Mouse (Mus musculus) heart, embryonic 14.5 days (tissue): ENCODE data around the gene Masp2. TPM values are rescaled to one million over a fixed set of nuclear protein-coding genes. Genes with fewer than 3 reads are reported as not detected.

ENCODE experiments used
- ATAC-seq: fragments of 200-750 bp; cut with Nextera tagmentation; 2 replicates; pipeline ENCODE4 v1.8.0; 2017; ENCODE audit warnings: low read depth, moderate TSS enrichment; ENCODE audit not compliant: insufficient number of reproducible peaks, insufficient read depth, low FRiP score
- H3K27ac ChIP-seq, 2 experiments: fragments of 200-500 bp in 1 of 2; fragments of 300-500 bp in 1 of 2; sonication (generic) in 1 of 2; replicated peaks in 1 of 2; 2 replicates each; pipeline ENCODE4 v1.5.1; 2012 to 2014; ENCODE audit warnings: low read depth in 2 of 2, low read length in 2 of 2, control low read depth in 1 of 2, mild to moderate bottlenecking in 1 of 2, mixed read lengths in 1 of 2; ENCODE audit not compliant: control insufficient read depth in 1 of 2, insufficient read depth in 1 of 2
- H3K27me3 ChIP-seq: fragments of 300-500 bp; sonication (generic); 2 replicates; pipeline ENCODE4 v1.6.1; 2014; ENCODE audit warnings: mild to moderate bottlenecking, low read length, control low read depth; ENCODE audit not compliant: control insufficient read depth, insufficient read depth
- H3K36me3 ChIP-seq: fragments of 300-500 bp; sonication (generic); 2 replicates; pipeline ENCODE4 v1.6.1; 2014; ENCODE audit warnings: mild to moderate bottlenecking, control low read depth, low read length, mixed read lengths; ENCODE audit not compliant: control insufficient read depth, insufficient read depth
- H3K4me1 ChIP-seq, 2 experiments: fragments of 200-500 bp in 1 of 2; fragments of 300-500 bp in 1 of 2; sonication (generic) in 1 of 2; 2 replicates each; pipeline ENCODE4 v1.6.1; 2012 to 2014; ENCODE audit warnings: low read length in 2 of 2, control low read depth in 1 of 2, mixed read lengths in 1 of 2; ENCODE audit not compliant: control insufficient read depth in 2 of 2, insufficient read depth in 2 of 2
- H3K4me2 ChIP-seq: fragments of 300-500 bp; sonication (generic); 2 replicates; pipeline ENCODE4 v1.6.1; 2014; ENCODE audit warnings: mild to moderate bottlenecking, low read length
- H3K4me3 ChIP-seq, 2 experiments: fragments of 200-500 bp in 1 of 2; fragments of 300-500 bp in 1 of 2; sonication (generic) in 1 of 2; 2 replicates each; pipeline ENCODE4 v1.5.1; 2012 to 2014; ENCODE audit warnings: low read length in 2 of 2, mild to moderate bottlenecking in 2 of 2, control low read depth in 1 of 2, low read depth in 1 of 2, moderate library complexity in 1 of 2; ENCODE audit not compliant: control insufficient read depth in 1 of 2, insufficient read depth in 1 of 2
- H3K9ac ChIP-seq: fragments of 300-500 bp; sonication (generic); 2 replicates; pipeline ENCODE4 v1.6.1; 2014; ENCODE audit warnings: mild to moderate bottlenecking, low read length
- H3K9me3 ChIP-seq: fragments of 300-500 bp; sonication (generic); 2 replicates; pipeline ENCODE4 v1.6.1; 2016; ENCODE audit warnings: low read length, control low read depth; ENCODE audit not compliant: control insufficient read depth
- WGBS: fragments of 180-500 bp; shearing (Covaris S2); extraction: QIAGEN DNeasy Blood & Tissue Kit; methylation state at CpG from one replicate; pipeline ENCODE4 v1.1.7; 2014; 5-methylcytosine and 5-hydroxymethylcytosine counted together
- polyA plus RNA-seq: library from polyadenylated mRNA; unstranded; fragments of >200 nt; fragmentation: Nextera tagmentation; extraction: Ambion mirVana; gene quantifications from 2 replicates; pipeline ENCODE4 v1.2.1, GENCODE M21; 2014

The Masp2 gene
- polyA plus RNA-seq, 1 experiment from 2014 or later: not detected

- Histone ChIP-seq H3K9me3 (no peaks in the 10 kb centered on the region), H3K27ac (no peak overlapping the region), H3K4me1 (peaks cover 28 to 40% of the 10 kb centered on the region in 2 experiments), H3K4me3 (no peak overlapping the region), H3K36me3 (no peaks in the 10 kb centered on the region), H3K27me3 (no peaks in the 10 kb centered on the region), H3K4me2 (no peak overlapping the region), H3K9ac (no peak overlapping the region)
- WGBS: 75% methylated on average over 6 of the region's 6 CpGs
- no peak for ATAC-seq
These were observed 61.7 kb downstream of the Masp2 start for GRCm38 (mm10) chr4:148664021-148664420.

Other genes with a start within 250 kb of the Masp2 start
- gene Ubiad1, start 157.8 kb upstream of the Masp2 start, polyA plus RNA-seq: 14.2 and 15.7 TPM in 2 replicates
- gene Mtor, start 153.9 kb upstream of the Masp2 start, polyA plus RNA-seq: 18.4 and 21.2 TPM in 2 replicates
- 11.5 and 16.6 TPM in 2 replicates for gene Angptl7, start 102.1 kb upstream of the Masp2 start, polyA plus RNA-seq
- gene Exosc10, start 44.1 kb upstream of the Masp2 start, polyA plus RNA-seq: 61.2 and 66.6 TPM in 2 replicates
- 98.1 and 101 TPM in 2 replicates for gene Srm, start 11.1 kb upstream of the Masp2 start, polyA plus RNA-seq
- gene Tardbp, start 24.5 kb downstream of the Masp2 start, polyA plus RNA-seq: 80.9 and 87.6 TPM in 2 replicates
- 0.19 and 0.28 TPM in 2 replicates for gene Gm572, start 40.8 kb downstream of the Masp2 start, polyA plus RNA-seq
- 24.6 and 26.6 TPM in 2 replicates for gene Casz1, start 201.9 kb downstream of the Masp2 start, polyA plus RNA-seq